Mouse (Mus musculus): ENCODE measurements around the gene Tmigd1. TPM values are rescaled to one million over a fixed set of nuclear protein-coding genes. Genes with fewer than 3 reads are reported as not detected.

The Tmigd1 gene
- total RNA-seq, 2 experiments from 2014 or later, result not detected

Other genes starting within 250 kb of the Tmigd1 start
- 0.18 TPM in 1 of 2 replicates, not detected in the other for gene Bhlha9, start 229.7 kb upstream of the Tmigd1 start, total RNA-seq (2015)
- not detected in 2 replicates for gene Bhlha9, start 229.7 kb upstream of the Tmigd1 start, total RNA-seq (2017)
- gene Trarg1, start 222.4 kb upstream of the Tmigd1 start, total RNA-seq (2015), result not detected in 2 replicates
- not detected in 2 replicates for gene Trarg1, start 222.4 kb upstream of the Tmigd1 start, total RNA-seq (2017)
- 19.1 and 19.2 TPM in 2 replicates for gene Gosr1, start 138.6 kb upstream of the Tmigd1 start, total RNA-seq (2015)
- 78.0 and 81.5 TPM in 2 replicates for gene Gosr1, start 138.6 kb upstream of the Tmigd1 start, total RNA-seq (2017)
- gene Cpd, start 55.1 kb upstream of the Tmigd1 start, total RNA-seq (2015), result 28.0 and 28.3 TPM in 2 replicates
- gene Cpd, start 55.1 kb upstream of the Tmigd1 start, total RNA-seq (2017), result 19.6 and 23.9 TPM in 2 replicates
- 48.4 and 55.6 TPM in 2 replicates for gene Blmh, start 22.6 kb downstream of the Tmigd1 start, total RNA-seq (2015)
- gene Blmh, start 22.6 kb downstream of the Tmigd1 start, total RNA-seq (2017), result 139 and 143 TPM in 2 replicates
- 0.49 and 0.64 TPM in 2 replicates for gene Slc6a4, start 96.4 kb downstream of the Tmigd1 start, total RNA-seq (2015)
- 0.41 and 0.70 TPM in 2 replicates for gene Slc6a4, start 96.4 kb downstream of the Tmigd1 start, total RNA-seq (2017)
- 24.4 and 41.4 TPM in 2 replicates for gene Nsrp1, start 176.3 kb downstream of the Tmigd1 start, total RNA-seq (2015)
- 22.6 and 27.0 TPM in 2 replicates for gene Nsrp1, start 176.3 kb downstream of the Tmigd1 start, total RNA-seq (2017)

All from megakaryocyte, adult 5-6 weeks (primary cell).